Mouse (Mus musculus): ENCODE data around the gene Ttc9b.

Ttc9b gene

DNA sequence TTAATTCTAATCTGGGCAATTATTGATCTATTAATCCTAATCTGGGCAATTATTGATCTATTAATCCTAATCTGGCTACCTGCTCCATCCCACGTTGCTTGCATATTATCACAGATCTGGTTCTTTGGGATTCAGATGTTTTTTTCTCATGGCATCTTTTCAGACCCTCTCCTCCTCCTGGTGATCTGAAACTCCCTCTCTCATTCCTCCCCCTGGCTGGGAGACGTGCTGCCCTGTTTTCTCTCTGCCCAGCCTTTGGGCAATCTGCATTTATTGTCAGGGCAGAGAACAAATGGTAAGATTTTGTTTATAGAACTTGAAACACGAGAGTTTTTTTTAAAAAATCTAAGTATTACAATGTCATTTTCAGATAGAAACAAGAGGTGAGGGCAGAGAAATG is 34.1 kb downstream of the Ttc9b start:
- no peak for DNase-seq (ENCODE audit: extremely low spot score)

DNA sequence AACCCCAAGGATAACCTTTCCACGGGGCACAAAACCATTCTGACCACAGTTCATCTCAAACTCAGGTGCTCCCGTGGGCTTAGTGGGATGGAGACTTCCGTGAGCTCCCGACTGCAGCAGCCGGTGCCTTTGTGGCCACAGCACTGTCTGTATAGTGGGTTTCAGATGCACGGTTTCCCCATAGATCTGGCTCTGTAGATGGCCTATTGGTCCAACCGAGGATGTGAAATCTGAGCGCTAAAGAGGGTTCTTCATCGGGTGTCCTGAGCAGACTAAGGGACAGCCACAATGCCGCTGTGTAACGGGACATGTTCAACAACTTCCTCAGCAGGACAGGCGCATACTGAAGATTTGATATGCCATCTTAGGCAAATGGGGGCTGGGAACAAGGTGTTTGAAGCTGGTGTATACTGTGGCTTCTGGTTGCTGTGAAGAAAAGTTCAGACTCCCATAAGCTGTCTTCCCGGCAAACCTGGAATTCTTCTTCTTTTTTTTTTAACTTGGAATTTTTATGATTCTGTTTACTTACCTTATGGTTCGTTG is 34.6 kb downstream of the Ttc9b start:
- no peak for DNase-seq (ENCODE audit: extremely low spot score)

DNA sequence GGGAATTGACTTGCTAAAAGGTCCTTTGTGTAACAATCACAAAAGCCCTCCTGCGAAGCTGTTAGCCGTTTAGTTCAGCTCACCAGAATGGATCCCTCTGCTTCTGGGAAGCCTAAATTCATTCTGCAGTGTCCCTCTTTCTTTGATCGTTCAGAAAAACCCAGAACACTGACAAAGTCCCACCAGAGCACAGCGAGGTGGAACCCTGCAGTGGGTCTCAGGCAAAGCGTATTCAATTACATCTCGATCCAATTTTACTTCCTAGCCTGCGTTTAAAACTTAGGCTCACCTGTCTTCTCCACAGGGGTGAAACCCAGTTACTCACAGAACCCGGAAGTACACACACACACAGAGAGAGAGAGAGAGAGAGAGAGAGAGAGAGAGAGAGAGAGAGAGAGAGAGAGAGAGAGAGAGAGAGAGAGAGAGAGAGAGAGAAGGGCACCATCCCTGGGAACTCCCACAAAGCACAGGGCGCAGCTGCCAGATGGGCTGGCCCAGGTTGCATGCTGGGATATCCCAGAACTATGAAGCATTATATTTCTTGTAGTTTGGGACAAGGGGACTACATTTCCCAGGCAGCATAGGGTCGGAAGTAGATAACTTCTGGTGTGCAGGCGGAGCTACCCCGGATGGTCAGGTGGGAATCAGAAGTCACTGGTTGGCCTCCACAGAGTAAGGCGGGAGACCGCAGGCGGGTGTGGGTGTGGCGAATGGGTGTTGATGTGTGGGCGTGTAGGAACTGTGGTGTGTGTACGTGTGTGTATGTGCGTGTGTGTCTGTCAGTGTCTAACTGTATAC is 35.3 kb downstream of the Ttc9b start, which contains the start of gene Zfp607b:
TSS of gene Zfp607b (plus strand) at position 526 of the 798 bp plus-strand sequence.
- DNase-seq (ENCODE audit: extremely low spot score), result peak; percentile 90

DNA sequence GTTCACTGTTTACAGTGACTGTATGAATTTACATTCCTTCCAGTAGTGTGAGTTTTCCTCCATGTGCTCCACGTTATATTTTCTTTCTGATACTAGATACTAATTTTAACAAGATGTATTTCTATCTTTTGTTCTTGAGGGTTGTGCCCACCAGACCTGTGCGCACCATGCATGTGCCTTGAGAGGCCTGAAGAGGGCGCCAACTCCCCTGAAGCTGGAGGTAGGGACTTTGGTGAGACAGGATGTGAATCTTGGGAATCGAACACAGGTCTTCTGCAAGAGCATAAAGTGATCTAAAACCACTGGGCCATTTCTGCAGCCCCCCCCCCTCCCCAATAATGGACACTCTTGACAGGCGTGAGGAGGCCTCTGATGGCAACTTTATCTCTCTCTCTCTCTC is 37.4 kb downstream of the Ttc9b start:
- DNase-seq (ENCODE audit: extremely low spot score), result peak; percentile 19

DNA sequence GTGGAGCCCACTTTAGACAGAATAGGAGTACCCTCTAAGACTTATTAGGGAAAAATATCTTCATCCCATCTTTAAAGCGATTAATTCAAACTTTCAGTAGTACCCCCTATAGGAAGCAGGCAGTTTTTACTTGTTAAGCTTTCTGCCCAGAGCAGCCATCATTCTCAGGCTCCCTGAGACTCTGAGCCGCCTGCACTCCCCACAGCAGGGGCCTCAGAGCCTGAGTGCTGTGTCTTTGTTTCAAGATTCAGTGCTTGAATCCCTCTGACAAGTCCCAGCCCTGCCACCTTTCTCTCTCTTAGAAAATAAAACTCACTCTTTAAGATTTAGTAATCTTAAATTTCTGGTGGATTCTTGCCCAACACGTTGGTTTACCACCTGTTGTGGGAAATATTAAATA is 43.0 kb downstream of the Ttc9b start:
- DNase-seq (ENCODE audit: extremely low spot score), result no peak

All from embryo, embryonic 9.5 days (tissue).